Mouse (Mus musculus) thymus, postnatal 36 days (tissue): ENCODE results near the gene Amotl1.

Experiments used
- DNase-seq, 2 experiments: peaks; one replicate each; pipeline ENCODE4 v3.0.0; 2022; ENCODE audit warnings: mixed read lengths in 2 of 2

Amotl1 gene

DNA sequence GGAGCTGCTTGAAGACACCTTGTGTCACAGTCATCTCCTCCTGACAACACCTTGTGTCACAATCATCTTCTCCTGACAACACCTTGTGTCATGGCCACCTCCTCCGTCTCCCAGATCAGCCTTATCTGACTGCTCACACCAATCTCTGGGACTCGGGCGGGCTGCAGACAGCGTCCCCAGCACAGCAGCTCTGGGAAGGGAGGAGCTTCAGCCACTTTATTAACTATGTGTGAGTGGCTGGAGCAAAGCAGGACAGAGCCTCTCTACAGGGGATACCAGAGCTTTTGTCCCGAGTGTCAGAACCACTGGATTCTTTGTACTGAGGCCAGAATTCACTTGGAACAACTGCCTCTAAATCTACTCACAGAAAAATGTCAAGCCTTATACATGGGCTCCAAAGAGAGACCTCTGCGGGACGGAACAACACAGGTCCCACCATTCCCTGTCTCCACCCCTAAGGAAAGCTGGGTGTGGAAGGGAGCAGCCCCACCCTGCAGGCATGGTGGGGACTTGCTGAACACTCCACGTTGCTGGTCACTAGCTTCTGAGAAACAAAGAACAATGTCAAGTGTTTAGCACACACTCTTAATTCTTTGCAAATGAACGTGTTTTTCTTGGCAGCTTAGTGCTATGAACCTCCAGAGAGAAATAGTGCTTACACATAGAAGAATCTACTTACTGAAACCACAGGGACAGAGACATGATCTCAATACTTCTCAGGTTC is 100.7 kb downstream of the Amotl1 start:
- no peak for DNase-seq

DNA sequence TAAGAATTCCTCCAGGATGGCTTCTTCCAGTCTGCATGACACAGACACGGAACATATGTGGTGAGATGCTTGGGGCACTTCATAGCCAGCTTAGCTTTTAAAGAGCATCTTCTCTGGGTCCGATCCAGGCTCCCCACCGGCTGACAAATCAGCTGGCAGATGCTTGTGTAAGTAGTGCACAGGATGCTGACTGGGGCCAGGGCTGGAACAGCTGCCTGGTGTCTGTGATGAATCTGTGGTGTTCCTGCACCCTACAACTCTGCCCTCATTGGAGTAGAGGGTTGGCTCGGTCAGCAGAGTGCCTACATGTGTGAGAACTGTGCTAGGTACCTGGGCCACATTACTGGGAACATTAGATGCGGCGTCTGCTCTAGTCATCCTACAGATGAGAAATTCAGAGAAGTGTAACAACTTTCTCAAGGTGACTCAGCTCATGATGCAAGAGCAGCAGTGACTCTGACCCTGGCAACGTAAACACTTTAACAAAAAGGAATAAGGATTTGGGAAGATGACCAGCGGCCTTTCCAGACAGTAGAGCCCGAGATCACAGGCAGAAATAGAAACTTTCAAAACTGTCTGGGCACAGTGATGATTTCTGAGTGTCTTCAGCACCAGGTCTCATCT is 109.9 kb downstream of the Amotl1 start:
- no peak for DNase-seq

DNA sequence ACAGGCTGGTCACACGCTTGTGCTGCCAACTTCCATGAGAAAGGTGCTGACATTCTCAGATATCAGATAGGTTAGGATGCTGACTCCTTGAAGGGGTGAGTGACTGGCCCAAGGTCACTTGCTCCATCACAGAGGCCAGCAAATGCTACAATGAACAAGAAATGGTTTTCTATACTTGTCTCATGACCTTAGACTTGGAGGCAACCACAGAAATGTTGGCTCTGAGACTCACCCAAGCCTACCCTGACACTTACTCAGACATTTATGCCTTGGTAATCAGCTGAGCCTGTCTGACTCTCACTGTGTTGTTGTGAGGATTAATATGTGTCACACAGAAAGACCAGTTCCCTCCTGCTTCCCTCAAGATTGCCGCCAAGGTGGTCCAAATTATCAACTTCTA is 111.2 kb downstream of the Amotl1 start:
- DNase-seq, result no peak

DNA sequence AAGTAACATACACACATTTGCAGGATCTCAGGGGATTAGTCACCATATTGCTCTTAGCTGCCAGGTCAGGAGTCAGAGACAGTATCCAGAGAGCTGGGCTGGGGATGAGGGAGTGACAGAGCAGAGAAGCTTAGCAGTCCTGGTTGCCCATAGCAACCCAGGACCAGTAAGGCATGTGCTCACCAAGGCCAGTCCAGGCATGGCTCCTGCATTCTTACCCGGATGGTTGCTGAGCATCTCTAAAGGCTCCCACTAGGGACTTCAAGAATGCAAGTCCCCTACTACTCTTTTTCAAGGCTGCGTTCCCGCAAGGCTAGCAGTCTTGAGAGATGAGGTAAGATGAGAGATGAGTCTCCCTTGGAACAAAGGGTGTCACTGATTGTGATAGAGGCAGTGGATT is 112.6 kb downstream of the Amotl1 start:
- DNase-seq, result no peak

DNA sequence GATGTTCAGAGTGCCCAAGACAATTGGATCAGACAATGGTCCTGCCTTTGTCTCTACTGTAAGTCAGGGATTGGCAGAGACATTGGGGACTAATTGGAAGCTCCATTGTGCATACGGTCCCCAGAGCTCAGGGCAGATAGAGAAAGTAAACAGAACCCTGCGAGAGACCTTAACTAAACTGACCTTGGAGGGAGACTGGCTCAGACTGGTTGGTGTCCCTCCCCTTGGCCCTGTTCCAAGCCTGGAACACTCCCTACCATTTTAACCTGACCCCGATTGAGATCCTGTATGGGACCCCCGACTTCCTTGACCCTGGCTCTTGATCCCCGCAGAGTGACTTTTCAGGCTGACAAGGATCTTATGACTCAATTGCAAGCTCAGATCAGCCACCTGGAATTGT is 114.9 kb downstream of the Amotl1 start:
- no peak for DNase-seq

DNA sequence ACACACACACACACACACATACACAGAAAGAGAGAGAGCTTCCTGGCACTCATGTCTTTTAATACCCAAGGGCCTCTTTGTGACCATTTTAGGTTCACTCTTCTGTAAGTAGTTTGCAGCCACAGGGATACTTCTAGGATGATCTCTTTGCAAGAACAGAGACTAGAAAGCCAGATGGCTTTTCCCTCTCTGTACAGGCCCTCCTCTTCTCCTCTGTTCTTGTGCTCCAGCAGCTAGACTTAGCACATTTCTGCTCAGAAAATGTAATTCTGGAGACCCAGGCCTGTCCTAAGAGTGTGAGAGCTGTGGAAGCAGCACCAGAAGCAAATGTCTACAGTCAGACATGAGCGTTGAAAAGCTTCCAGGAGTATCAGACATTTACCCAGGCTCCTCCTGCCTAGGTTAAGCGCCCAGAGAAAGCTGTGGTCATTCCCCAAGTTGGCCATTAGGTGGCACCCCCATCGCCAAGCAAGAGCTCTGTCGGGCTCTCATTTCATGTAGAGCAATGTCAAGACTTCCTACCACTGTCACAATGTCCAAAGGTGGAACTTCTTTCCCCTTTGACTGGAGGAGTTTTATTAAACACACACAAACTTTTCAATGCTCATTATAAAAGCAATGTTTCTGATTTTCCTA is 121.3 kb downstream of the Amotl1 start:
- peak; percentile 62 to 68 for DNase-seq

DNA sequence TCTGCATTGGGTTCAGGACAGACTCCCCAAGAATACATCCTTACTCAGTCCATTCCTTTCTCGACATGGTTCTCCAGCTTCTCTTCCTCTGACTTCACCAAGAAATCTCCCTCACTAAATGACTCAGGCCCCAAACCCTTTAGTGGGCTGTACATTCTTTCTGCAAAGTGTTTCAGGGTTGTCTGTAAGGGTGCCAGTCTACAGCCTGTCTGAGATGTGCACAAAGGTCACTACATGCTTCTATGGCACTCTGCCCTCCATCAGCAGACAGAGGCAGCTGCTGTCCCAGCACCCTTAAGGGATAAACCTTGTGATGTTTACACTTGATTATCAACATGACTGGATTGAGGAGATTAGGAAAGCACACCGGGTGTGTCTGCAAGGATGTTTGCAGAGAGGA is 123.2 kb downstream of the Amotl1 start:
- no peak for DNase-seq

DNA sequence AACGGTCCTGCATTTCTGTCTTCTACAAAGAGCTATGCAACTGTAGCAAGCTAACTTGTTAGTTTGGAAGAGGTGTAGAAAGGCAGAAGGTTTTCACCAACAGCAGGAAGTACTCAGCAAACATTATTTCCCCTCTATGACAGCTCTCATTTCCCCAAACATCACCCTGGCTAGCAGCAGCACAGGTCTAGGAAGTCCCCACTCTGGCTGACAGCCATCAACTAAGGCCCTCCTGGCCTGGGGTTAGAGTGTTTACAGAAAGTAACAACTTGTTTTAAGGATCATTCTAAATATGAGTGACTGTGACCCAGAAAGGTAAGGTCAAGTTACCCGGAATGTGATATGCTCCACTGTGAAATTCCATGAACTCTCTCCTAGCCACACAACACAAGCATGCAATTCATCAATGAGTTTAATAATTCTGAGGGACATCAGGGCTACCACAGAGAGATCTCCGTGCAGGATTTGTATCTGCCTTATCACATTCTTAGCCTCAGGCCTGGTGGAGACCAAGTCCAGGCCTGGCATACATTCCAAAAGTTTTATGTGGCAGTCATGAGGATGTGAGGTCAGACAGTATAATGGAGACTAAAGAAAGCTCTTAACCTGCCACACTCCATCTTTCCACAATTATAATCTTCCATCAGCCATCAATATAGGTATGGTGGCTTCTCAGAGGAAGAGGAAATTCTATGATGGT is 123.7 kb downstream of the Amotl1 start:
- no peak for DNase-seq

DNA sequence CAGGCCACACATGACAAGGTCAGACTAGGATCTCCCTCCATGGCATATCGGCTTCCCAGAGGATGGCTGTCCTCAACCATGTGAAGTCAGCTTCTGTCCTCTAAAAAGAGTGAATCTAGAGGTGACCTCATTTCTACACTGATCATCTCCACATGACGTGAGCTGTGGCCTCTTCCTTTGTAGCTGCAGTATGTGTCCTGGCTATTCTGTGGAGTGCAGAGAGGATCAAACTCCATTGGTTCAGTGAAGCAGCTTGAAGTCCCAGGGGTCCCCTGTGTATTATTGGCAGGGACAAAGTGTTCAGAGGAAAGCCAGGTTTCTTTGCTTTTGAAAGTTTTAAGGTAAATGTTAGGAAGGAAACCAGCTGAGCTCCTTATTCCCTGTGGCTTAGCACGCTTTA is 126.8 kb downstream of the Amotl1 start:
- no peak for DNase-seq

DNA sequence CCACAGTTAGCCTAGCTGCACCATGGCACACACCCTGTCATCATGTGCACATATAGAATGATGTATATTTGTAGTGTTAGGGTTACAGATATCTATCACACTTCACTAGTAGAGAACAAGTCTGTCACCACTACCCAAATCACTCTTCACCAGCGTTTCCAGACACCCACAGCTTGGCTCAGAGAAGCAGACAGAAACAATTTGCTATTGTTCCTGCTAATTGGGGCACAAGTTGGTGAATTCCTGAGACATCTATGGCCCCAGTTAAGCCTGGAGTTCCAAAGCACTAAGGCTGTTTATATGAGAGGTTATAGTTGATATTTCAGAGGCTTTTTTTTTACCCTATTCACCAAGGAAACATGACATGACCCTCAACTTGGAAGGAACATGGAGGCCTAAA is 127.6 kb downstream of the Amotl1 start:
- no peak for DNase-seq

DNA sequence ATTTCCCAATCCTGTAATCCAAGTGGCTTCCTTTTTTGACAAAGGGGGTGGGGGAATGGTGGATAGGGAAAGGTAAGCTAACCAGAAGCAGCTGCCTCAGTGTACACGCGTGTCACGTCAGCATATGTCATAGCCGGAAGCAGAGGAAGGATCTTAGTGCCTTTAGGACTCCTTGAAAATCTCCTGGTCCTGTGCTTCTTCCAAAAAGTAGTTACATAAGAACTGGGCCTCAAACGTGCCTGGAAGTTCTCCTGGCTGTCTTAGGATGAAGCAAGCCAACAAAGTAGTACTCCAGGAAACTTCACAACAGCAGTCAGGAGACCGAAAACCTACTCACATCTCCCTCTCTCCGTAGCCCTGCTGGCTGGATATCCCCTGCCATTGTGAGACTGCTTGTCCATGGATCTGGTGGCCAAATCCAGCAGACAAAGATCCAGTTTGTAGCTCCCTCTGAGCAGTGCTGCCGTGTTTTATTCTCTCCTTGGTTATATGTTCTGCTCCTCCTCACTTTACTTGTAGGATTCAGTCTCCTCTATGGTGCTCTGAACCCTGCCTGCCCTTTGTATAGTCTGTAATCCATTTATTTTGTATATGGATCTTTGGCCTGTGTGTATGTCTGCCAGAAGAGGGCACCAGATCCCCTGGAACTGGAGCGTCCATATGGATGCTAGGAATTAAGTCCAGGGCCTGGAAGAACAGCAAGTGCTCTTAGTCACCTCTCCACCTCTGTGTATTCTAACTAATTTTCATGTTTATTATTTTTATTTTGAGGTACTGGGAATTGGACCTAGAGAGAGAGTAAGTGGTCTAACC is 132.0 kb downstream of the Amotl1 start:
- no peak for DNase-seq

DNA sequence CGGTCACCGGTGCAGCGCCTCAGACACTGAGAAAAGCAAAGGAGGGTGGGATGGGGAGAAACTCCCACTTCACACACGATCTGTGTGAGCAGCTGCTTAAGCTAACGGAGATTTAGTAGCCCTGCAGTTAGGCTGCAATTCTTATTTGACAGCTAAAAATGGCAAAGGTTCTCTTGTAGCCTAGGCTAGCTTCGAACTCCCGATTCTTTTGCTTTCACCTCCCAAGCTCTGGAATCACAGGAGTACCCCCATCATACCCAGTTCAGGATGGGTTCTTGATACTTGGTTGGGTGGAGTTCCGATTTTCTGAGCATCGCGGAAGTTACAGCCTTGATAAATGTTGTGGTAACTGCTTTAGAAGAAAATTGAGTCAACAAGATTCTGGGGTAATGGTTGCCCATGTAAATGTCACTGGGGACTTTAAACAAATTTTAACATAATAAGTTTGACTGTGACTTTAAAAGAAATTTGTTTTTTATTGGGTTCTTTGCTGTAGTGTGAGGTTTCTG is 143.9 kb downstream of the Amotl1 start:
- DNase-seq, result no peak

DNA sequence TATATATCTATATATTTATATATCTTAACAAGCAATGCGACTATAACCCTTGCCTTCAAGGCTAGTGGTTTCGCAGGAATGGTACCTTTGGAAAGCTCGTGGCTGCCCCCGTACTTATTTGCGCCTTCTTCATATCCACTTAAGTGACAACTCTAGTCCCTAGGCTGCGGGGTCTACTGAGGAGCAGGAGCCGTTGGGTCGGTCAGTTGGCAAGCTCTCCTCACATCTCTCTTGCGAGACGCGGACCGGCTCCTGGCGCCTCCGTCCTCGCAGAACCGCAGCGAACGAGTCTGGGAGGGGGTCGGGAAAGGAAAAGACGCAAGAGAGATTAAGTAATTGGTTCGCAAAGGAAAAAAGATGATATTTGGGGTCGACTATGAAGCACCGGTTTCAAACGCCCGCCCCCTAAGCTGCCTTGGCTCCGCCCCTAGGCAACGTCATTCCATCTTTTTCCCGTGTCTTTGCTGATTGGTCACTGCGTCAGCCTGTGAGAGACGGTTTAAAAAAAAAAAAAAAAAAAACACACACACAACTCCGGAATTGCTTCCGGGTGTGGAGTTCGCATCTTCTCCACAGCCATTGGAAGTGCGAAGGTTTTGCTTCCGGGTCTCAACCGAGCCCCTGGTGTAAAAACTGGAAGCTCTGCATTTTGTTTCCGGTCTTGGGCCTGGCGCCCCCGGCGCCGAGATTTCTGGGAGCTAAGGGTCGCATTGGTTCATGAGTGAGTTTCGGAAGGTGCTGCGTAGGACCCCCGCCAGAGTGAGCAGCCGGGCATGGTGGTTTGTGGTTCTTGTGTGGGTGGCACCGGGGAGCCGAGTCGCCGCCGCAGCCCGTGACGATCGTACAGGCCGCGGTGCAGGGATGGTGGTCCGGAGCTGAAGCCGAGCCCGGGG is 144.6 kb downstream of the Amotl1 start, which contains the start of the genes Kdm4d and Cwc15:
TSS of gene Kdm4d (minus strand) at position 460 of the 893 bp plus-strand sequence.
TSS of gene Cwc15 (plus strand) at position 595 of the 893 bp plus-strand sequence.
- peak; percentile 93 for DNase-seq

DNA sequence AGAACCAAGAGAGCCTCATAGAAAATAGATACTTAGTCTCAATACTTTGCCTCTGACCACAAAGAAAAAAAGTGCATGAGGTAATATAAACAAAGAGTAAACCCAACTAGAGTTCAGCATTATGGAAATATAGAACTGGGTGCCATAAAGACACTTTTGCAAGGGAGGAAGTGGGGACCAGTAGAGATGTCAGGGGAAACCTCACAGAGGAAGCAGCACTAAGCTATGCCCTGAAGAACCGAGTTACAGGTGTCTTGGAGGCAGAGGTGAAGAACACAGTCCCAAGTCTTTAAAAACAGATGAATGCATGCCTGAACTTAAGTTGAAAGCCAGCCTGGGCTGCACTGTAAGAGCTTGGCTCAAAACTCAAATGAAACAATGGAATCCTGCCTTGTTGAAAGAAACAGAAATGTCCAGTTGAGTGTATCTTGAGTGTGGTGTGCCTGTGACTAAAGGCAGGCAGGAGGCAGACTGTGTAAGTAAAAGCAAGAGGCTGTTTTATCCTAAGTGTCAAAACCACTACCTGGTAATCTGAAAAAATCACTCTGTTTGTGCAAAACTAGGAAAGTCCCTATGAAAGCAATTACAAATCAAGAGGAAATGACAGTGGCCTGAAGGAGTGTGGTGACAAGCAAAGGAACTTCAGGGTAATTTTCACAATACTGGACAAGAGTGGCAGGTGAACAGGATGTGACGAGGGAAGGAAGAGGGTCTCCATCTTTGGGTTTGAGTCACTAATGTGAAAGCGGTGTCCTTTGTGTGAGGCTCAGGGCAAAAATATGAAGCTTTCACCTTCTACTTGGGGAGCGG is 145.8 kb downstream of the Amotl1 start:
- no peak for DNase-seq
